Mouse (Mus musculus) olfactory bulb, adult 2 months (tissue): Measurements from ENCODE around the gene Ptk6.

Experiments used
- CTCF ChIP-seq: fragments of 200-500 bp; IDR thresholded peaks from 2 replicates; pipeline ENCODE4 v1.5.1; 2012; ENCODE audit warnings: low read depth, mild to moderate bottlenecking, low read length, moderate library complexity; ENCODE audit not compliant: insufficient read depth
- POLR2A ChIP-seq: fragments of 200-500 bp; IDR thresholded peaks from 2 replicates; pipeline ENCODE4 v1.6.1; 2012; ENCODE audit warnings: mild to moderate bottlenecking, low read depth, low read length, moderate library complexity; ENCODE audit not compliant: insufficient read depth

DNA sequence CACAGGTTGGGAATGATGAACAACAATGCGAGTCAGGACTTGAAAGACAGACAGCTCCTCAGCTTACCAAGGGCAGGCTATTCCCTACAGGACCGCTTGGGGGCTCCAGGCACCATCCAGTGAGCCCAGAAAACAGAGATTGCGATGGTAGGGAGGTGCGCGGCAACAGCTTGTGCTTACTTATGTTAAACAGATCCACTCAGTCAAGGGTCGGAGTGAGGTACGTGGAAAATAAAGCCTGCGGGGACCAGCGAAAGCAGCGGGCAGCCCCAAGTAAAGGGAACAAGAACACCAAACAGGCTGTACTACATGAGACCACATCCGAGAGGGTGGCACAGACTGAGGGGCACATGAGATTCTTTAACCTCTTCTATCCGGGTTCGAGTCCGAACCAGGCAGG lies 16.0 kb downstream of the Ptk6 start:
- TF ChIP-seq CTCF (peak; percentile 89), POLR2A (no peak)
